Mouse (Mus musculus) midbrain, embryonic 14.5 days (tissue): Measurements from ENCODE around the gene Mpv17. TPM values are rescaled to one million over a fixed set of nuclear protein-coding genes. Genes with fewer than 3 reads are reported as not detected.

Experiments
- ATAC-seq: fragments of 200-750 bp; cut with Nextera tagmentation; 2 replicates; pipeline ENCODE4 v1.8.0; 2017; ENCODE audit warnings: moderate number of reproducible peaks, moderate library complexity; ENCODE audit not compliant: low FRiP score, low TSS enrichment
- DNase-seq: peaks from one replicate; pipeline ENCODE4 v3.0.0-alpha.2; 2015
- H3K27ac ChIP-seq: fragments of 300-500 bp; sonication (generic); replicated peaks from 2 replicates; pipeline ENCODE4 v1.5.1; 2014; ENCODE audit warnings: mild to moderate bottlenecking, low read depth, low read length, moderate library complexity
- H3K27me3 ChIP-seq: fragments of 300-500 bp; sonication (generic); 2 replicates; pipeline ENCODE4 v1.6.1; 2014; ENCODE audit warnings: low read length, control low read depth, mixed read lengths; ENCODE audit not compliant: control insufficient read depth, insufficient read depth
- H3K36me3 ChIP-seq: fragments of 300-500 bp; sonication (generic); 2 replicates; pipeline ENCODE4 v1.6.1; 2014; ENCODE audit warnings: low read length, control low read depth; ENCODE audit not compliant: control insufficient read depth, insufficient read depth
- H3K4me1 ChIP-seq: fragments of 300-500 bp; sonication (generic); 2 replicates; pipeline ENCODE4 v1.6.1; 2014; ENCODE audit warnings: mild to moderate bottlenecking, antibody characterized with exemption, low read length, control low read depth; ENCODE audit not compliant: control insufficient read depth, insufficient read depth
- H3K4me2 ChIP-seq: fragments of 300-500 bp; sonication (generic); 2 replicates; pipeline ENCODE4 v1.6.1; 2014; ENCODE audit warnings: mild to moderate bottlenecking, low read length, moderate library complexity
- H3K4me3 ChIP-seq: fragments of 300-500 bp; sonication (generic); replicated peaks from 2 replicates; pipeline ENCODE4 v1.5.1; 2014; ENCODE audit warnings: low read depth, low read length
- H3K9ac ChIP-seq: fragments of 300-500 bp; sonication (generic); replicated peaks from 2 replicates; pipeline ENCODE4 v1.6.1; 2014; ENCODE audit warnings: mild to moderate bottlenecking, low read length, moderate library complexity
- H3K9me3 ChIP-seq: fragments of 300-500 bp; sonication (generic); 2 replicates; pipeline ENCODE4 v1.6.1; 2016; ENCODE audit warnings: low read length, control low read depth, mixed read lengths; ENCODE audit not compliant: control insufficient read depth
- WGBS: fragments of 180-500 bp; shearing (Covaris S2); extraction: QIAGEN DNeasy Blood & Tissue Kit; methylation state at CpG from one replicate; pipeline ENCODE4 v1.1.7; 2014; 5-methylcytosine and 5-hydroxymethylcytosine counted together
- polyA plus RNA-seq: library from polyadenylated mRNA; unstranded; fragments of >200 nt; fragmentation: Nextera tagmentation; extraction: Ambion mirVana; gene quantifications from 2 replicates; pipeline ENCODE4 v1.2.1, GENCODE M21; 2014

The Mpv17 gene
- polyA plus RNA-seq, 1 experiment from 2014 or later, result 49.0 TPM

DNA sequence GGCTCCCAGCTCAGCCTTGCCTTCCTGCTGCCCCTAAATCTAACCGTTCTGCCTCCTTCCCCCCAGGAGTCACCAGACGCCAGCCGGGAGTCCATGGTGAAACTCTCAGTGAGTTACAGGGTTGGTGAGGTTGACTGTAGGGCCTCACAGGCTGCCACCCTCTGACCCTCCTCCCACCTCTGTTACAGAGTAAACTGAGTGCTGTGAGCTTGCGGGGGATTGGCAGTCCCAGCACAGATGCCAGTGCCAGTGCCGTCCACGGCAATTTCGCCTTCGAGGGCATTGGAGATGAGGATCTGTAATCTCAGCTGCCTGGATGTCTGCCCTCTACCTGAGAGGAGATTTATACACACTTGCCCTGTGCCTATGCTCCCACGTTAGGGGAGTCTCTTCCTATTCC, 44.1 kb upstream of the Mpv17 start:
- Histone ChIP-seq H3K4me3 (no peak overlapping the region), H3K36me3 (peaks cover 68% of the 10 kb centered on the region), H3K9ac (no peak overlapping the region), H3K4me1 (peaks cover 15% of the 10 kb centered on the region), H3K9me3 (peaks cover 5% of the 10 kb centered on the region), H3K4me2 (no peak overlapping the region), H3K27ac (no peak overlapping the region), H3K27me3 (no peaks in the 10 kb centered on the region)
- WGBS, result 92% methylated on average over 9 of the region's 9 CpGs
- DNase-seq, result no peak
- ATAC-seq, result no peak

DNA sequence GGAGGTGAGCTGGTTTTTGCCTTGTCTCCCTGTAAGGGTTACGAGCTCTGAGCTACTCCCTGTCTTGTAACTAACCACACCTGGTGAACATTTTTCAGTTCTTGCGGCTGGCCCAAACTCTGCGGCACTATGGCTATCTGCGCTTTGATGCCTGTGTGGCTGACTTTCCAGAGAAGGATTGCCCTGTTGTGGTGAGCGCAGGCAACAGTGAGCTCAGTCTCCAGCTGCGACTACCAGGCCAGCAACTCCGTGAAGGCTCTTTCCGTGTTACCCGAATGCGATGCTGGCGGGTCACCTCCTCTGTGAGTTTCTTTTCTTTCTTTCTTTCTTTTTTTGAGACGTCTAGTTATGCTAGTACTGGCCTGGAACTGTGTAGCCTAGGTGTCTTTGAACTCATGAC, 43.0 kb upstream of the Mpv17 start:
- ATAC-seq, result no peak
- 95% methylated on average over 12 of the region's 12 CpGs for WGBS

DNA sequence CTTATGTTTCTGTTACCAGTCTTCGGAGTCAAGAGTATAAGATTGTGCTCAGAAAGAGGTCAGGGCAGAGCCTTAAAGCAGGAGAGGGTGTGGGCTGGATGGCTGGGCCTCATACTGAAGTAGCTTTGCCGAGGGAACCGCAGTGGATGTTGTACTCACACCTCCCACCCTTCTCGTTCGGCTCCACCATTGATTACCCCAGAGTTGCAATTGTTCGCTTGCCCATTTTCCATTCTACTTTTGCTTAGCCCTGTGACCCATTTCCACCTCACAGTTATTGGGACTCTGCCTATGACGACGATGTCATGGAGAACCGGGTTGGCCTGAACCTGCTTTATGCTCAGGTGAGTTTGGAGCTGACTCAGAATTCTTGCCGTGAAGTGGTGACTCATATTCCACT, 42.2 kb upstream of the Mpv17 start:
- Histone ChIP-seq H3K4me3 (no peak overlapping the region), H3K4me1 (peaks cover 12% of the 10 kb centered on the region), H3K27ac (no peak overlapping the region), H3K9ac (no peak overlapping the region), H3K9me3 (peaks cover 5% of the 10 kb centered on the region), H3K4me2 (no peak overlapping the region), H3K27me3 (no peaks in the 10 kb centered on the region), H3K36me3 (peaks cover 66% of the 10 kb centered on the region)
- WGBS, result 92% methylated on average over 10 of the region's 10 CpGs
- DNase-seq (no peak), ATAC-seq (no peak)

More for the DNA sequence above, 43.0 kb upstream of the Mpv17 start:
- H3K27ac ChIP-seq, result no peak overlapping the region
- H3K36me3 ChIP-seq, result peaks cover 63% of the 10 kb centered on the region
- peaks cover 5% of the 10 kb centered on the region for H3K9me3 ChIP-seq
- no peaks in the 10 kb centered on the region for H3K27me3 ChIP-seq
- peaks cover 8% of the 10 kb centered on the region for H3K4me1 ChIP-seq
- no peak overlapping the region for H3K4me3 ChIP-seq
- no peak overlapping the region for H3K9ac ChIP-seq
- H3K4me2 ChIP-seq, result no peak overlapping the region
- no peak for DNase-seq

DNA sequence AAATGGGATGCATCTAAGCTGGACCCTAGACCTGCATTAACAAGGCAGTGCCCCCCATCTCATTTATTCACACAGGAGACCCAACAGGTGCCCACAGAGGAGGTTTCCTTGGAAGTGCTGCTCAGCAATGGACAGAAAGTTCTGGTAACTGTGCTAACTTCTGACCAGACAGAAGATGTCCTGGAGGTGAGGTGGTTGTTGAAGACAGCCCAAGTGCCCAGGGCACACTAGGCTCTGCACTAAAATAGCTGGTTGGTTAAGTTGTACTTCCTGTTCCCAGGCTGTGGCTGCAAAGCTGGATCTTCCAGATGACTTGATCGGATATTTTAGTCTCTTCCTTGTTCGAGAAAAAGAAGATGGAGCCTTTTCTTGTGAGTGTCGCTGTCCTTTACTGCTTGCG, 41.6 kb upstream of the Mpv17 start:
- 96% methylated on average over 4 of the region's 4 CpGs for WGBS
- peaks cover 70% of the 10 kb centered on the region for H3K36me3 ChIP-seq
- ATAC-seq, result no peak
- no peak for DNase-seq
- H3K4me3 ChIP-seq, result no peak overlapping the region
- H3K27me3 ChIP-seq, result no peaks in the 10 kb centered on the region
- no peak overlapping the region for H3K4me2 ChIP-seq
- no peak overlapping the region for H3K27ac ChIP-seq
- peaks cover 5% of the 10 kb centered on the region for H3K9me3 ChIP-seq
- H3K9ac ChIP-seq, result no peak overlapping the region
- peaks cover 12% of the 10 kb centered on the region for H3K4me1 ChIP-seq

DNA sequence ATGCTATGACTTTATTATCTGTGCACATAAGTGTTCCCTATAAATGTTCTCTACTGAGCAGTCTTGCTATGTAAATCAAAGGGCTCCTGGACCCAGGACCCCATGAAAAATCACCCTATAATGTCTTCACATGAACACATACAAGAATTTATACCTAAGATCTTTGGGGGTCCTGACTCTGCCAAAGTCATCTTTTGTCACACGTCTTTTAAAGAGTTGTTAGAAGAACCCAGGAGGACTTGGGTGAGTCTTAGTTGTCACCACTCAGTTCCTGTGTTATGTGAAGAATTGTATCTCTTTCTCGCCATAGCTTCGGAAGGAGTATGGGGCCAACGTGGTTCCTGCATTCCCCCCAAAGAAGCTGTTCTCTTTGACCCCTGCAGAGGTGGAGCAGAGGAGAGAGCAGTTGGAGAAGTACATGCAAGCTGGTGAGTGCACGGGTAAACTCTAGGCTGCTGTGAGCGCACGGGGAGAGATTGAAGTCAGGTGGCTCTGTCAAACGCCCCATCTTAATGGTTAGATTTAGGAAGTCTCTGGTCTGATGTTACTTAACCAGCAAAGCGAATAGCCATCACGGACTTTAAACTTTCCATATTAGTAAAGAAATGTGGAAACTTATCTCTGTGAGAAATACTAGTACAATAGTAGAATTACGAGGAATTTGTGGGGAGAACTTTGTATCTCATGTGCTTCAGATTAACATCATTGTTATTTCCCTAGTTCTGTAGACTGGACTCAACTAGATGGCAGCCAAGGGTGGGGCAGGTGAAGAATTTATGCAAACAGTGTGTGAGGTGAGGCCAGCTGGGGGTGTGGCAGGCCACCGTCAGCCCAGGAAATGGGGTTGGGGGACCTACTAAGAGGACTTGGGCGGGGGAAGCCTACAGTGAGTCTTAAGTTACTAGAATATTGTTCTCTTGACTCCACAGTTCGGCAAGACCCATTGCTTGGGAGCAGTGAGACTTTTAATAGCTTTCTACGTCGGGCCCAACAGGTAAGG, 40.7 kb upstream of the Mpv17 start:
- H3K4me1 ChIP-seq, result peaks cover 12% of the 10 kb centered on the region
- ATAC-seq (no peak), DNase-seq (no peak)
- H3K36me3 ChIP-seq, result peaks cover 70% of the 10 kb centered on the region
- H3K27me3 ChIP-seq, result no peaks in the 10 kb centered on the region
- no peak overlapping the region for H3K4me3 ChIP-seq
- H3K4me2 ChIP-seq, result peak overlapping the region; percentile 97; the same call in 1 of the 2 replicates
- no peaks in the 10 kb centered on the region for H3K9me3 ChIP-seq
- 94% methylated on average over 16 of the region's 16 CpGs for WGBS
- H3K9ac ChIP-seq, result no peak overlapping the region
- no peak overlapping the region for H3K27ac ChIP-seq

DNA sequence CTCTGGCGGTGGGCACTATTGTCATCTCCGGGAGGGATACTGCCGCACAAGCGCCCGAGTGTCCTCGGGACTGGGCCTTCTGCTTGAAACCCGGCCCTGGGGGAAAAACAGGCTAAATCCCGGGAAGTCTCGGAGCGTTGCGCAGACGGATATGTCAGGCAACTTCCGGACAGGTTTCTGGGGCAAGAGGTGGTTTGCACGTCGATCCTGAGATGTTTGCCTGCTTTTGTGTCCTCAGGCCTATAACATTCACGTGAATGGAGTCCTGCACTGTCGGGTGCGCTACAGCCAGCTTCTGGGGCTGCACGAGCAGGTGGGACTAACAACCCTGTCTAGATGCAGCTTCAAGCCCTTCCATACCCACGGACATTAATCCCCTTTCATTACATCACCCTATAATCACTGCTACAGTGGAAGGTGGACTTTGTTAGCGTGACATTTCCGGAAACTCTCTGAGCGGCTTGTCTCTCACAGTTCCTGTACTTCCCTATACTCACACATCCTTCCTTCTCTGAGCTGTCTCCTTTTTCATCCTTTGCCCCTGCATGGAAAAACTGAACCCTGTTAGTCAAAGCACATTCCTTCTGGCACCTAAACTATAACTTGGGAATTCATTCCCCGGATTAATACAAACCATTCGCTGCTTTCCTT, 39.7 kb upstream of the Mpv17 start:
- WGBS, result 15% methylated on average over 25 of the region's 25 CpGs
- H3K9me3 ChIP-seq, result no peaks in the 10 kb centered on the region
- H3K27ac ChIP-seq, result peak overlapping the region; percentile 88
- peaks cover 12% of the 10 kb centered on the region for H3K4me1 ChIP-seq
- peak overlapping the region; percentile 80 for H3K9ac ChIP-seq
- peak overlapping the region; percentile 93 for H3K4me3 ChIP-seq
- DNase-seq, result no peak
- H3K27me3 ChIP-seq, result no peaks in the 10 kb centered on the region
- peaks cover 68% of the 10 kb centered on the region for H3K36me3 ChIP-seq
- H3K4me2 ChIP-seq, result peak overlapping the region; percentile 97
- no peak for ATAC-seq

DNA sequence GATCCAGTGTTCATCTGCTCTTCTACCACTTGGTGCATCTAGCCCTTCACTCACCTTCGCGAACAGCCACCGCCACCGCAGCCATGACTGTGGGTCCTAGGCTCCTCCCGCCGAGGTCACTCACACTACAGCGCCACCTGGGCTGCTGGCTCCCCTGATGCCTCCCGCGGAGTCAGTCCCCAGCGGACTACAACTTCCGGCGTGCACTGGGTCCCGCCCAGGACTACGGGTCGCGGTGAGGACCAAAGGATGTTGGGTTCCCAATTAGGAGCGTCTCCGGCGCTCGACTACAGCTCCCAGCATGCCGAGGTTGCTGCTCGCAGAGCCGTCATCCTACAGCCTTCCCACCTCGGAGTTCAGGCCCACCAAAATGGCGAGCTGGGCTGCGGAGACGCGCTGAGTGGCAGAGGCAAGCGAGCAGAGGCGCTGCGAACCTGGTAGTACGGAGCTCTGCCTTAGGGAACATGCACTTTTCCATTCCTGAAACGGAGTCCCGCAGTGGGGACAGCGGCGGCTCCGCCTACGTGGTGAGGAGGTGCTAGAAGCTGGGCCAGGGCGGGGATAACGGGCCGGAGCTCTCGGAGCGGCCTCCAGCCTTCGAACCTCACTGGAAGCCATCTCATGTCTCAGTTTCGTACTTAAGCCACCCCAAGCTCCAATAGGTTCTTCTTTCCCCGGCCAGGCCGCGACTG, 39.0 kb upstream of the Mpv17 start, which contains the start of the genes Snx17 and Eif2b4:
TSS of gene Snx17 (plus strand) at position 289 of the 692 bp plus-strand sequence.
TSS of gene Eif2b4 (minus strand) at position 492 of the 692 bp plus-strand sequence.
- peak within 1 kb of the TSS; percentile 93 for H3K4me3 ChIP-seq
- H3K27ac ChIP-seq, result peak within 1 kb of the TSS; percentile 88
- no peaks in the 10 kb centered on the region for H3K9me3 ChIP-seq
- H3K27me3 ChIP-seq, result no peaks in the 10 kb centered on the region
- peaks cover 68% of the 10 kb centered on the region for H3K36me3 ChIP-seq
- under 1% methylated on average over 48 of the region's 48 CpGs for WGBS
- H3K9ac ChIP-seq, result peak within 1 kb of the TSS; percentile 80
- peak within 1 kb of the TSS; percentile 97 for H3K4me2 ChIP-seq
- H3K4me1 ChIP-seq, result peaks cover 12% of the 10 kb centered on the region
- DNase-seq (peak; percentile 99), ATAC-seq (peak; percentile 96)
